Mouse (Mus musculus): ENCODE results near the gene Slc25a28. TPM values are rescaled to one million over a fixed set of nuclear protein-coding genes. Genes with fewer than 3 reads are reported as not detected.

Gene Slc25a28
- total RNA-seq, 2 experiments from 2014 or later: 26.6 to 39.5 TPM

DNA sequence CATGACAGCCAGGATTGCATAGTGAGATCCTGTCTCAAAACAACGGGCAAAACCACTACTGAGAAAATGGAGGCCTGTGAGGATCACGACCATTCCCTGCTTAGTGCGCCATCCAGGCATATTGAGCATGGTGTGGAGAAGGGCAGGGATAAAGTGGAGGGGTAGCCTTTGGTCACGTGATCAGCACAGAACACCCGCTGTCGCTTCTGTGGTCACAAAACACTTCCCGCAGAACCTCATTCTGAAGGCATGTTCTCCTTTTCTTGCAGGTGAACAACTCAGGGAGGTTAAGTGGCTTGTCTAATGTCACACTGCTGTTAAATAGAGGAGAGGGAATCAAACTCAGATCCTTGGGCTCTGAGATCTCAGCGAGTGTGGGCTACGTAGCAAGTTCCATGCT, 29.2 kb downstream of the Slc25a28 start:
- peak; percentile 24; the same call in 1 of the 2 replicates for ATAC-seq (replicated peaks; ENCODE audit: poor library complexity)

DNA sequence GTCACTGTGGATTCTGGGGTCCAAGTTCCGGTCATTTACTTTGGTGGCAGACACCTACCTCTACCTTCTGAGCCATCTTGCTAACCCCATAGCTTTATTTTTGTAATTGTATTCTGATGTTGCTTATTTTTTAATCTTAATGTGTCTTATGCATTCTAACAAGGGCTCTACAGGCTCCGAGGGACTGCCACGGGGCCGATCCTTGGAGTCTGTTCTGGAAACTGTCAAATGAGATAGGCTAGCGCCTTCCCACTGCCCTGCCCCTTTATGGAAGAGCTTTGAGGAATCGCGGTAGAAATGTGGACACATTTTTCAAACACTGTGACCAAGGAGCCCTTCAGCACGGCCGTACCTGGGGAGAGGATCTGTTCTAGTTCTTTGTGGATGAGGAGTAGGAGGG, 31.8 kb downstream of the Slc25a28 start:
- no peak for ATAC-seq (replicated peaks; ENCODE audit: poor library complexity)

DNA sequence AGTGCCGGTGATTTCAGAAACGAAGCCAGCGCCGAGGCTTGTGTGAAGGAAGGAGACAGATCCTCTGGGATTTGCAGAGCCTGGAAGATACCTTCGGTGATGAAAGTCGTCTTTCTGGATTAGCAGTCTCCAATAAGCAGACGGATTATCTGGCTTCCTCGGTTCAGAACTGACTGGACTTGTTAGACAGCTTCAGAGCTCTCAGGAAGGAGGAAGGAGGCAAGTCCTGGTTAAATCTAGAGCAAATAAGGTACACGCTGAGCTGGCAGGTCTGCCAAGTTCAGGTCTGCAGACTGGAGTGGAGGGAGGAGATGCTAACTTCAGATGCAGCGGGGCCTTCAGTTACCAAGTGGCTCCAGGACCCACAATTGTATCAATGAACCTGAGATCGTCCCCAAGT, 32.8 kb downstream of the Slc25a28 start:
- ATAC-seq (replicated peaks; ENCODE audit: poor library complexity): no peak

DNA sequence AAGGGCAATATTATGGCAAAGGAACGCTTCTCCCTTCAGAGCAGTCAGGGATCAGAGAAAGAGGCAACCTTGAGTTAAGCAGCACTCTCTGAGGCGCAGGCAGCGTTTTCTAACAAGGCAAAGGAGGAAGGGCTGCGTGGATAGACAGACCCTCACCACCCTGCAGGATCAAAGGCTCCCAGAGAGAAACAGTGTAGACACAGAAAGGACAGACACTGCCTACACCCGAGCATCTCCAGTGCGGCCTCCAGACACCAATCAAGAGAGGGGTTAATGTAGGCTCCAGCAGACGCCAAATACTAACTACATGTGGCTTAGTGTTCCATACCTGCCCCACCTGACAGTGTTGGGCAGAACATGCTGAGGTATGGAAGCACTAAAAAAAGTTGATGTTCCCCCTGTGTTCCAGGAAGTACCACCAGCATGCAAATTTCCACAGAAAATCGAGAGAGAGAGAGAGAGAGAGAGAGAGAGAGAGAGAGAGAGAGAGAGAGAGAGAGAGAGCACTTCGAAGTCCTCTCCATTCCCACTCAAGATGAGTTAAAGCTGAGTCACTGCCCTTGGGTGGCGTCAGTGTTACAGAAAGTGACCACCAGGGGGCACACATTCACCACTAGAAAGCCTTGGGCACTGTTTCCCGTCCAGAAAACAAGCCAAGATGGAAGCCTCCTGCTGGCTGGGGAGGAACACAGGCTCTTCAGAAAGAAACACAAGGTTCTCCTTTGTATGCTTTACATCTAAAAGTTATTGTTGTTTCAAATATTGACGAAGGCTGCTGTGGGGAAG, 44.0 kb downstream of the Slc25a28 start:
- ATAC-seq (replicated peaks; ENCODE audit: poor library complexity): peak; percentile 99

DNA sequence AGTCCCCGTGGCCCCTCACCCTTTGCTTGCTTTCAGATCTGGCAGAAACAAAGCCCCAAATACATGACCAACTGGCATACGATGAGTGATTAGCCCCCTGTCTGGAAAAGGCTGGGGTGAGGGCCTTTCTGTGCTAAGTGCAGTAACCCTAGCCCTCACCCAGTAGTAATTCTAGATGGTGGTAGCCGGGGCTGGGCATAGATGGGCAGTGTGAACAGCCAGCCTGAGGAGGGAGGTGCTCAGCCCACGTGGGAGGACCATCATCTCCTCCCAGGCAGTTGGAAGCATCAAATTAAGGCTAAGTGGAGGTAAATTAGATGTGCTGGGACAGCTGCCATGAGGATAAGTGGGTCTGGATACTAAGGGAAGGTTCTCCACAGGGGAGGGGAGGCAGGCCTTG, 45.6 kb downstream of the Slc25a28 start:
- ATAC-seq (replicated peaks; ENCODE audit: poor library complexity): no peak

DNA sequence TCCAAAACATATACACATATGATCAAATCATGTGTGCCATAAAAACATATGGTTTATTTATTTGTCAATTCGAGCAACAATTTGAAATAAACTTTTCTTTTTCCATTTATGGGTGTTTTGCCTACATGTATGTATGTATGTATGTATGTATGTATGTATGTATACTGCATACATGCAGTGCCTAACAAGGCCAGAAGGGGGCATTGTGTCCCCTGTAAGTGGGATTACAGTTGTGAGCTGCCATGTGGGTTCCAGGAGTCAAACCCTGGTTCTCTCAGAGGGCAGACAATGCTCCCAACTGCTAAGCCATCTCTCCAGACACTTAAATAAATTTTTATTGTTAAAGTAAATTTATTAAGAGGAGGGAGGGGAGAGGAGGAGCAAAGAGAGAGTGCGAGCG, 47.3 kb downstream of the Slc25a28 start:
- ATAC-seq (replicated peaks; ENCODE audit: poor library complexity): no peak

DNA sequence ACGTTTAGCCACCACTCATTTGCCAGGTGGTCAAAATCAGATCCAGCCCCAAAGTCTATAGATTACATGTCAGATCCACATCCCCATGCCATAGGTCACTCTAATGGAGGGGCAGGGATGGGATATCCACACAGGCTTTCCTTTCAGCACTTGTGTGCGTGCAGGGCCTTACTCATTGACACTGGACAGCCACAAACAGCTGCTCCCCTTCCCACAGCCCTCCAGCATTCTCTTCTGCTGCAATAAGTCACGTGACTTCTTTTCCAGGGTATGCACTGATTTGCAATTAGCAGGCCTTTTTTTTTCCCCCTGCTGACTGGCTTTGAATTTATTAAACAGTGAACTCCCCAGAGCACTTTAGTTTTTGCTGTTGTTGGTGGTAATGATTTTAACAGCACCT, 48.5 kb downstream of the Slc25a28 start:
- ATAC-seq (replicated peaks; ENCODE audit: poor library complexity): no peak

DNA sequence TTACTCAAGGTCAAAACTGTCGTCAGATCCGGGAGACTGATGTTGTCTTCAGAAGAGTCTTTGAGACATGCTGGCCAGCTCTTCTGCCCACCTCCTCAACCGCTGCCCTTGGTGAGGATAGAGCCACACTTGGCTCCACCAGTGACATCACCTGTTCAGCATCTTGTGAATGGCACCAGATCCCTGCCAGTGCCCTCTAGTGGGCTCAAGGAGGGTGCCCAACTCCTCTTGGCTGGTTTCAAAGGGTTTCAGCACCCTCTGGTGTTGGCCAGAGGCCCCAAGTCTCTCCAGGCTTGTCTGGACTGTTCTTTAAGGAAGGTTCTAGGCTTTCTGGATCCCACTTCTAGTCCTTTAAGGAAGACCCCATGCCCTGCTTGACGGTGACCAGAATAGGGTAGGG, 50.8 kb downstream of the Slc25a28 start:
- peak; percentile 98 for ATAC-seq (replicated peaks; ENCODE audit: poor library complexity)

DNA sequence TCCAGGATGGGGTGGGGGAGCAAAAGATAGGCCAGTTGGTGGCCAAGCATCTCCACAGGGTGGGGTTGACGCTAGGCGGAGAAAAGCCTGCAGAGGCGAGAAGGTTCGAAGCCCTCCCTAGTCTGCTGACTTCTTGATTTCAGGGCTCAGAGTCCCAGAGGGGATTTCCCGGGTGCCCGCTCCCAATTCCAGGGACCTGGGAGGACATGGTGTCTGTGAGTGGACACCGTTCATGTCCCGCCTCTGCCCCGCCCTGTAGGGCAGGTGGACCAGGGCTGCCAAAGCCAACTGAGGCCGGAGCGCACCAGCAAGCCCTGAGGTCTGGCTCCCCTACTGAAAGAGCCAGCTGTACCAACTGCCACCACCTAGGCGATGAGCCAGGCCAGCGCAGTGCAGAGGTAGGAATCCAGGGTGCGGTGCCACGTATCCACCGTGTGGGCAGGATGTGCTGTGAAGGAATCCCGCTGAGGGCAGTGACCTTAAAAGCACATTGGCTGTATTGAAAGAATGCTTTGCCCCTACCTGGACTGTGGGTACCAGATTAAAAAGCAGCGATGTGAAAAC, 54.7 kb downstream of the Slc25a28 start:
- ATAC-seq (replicated peaks; ENCODE audit: poor library complexity): no peak

DNA sequence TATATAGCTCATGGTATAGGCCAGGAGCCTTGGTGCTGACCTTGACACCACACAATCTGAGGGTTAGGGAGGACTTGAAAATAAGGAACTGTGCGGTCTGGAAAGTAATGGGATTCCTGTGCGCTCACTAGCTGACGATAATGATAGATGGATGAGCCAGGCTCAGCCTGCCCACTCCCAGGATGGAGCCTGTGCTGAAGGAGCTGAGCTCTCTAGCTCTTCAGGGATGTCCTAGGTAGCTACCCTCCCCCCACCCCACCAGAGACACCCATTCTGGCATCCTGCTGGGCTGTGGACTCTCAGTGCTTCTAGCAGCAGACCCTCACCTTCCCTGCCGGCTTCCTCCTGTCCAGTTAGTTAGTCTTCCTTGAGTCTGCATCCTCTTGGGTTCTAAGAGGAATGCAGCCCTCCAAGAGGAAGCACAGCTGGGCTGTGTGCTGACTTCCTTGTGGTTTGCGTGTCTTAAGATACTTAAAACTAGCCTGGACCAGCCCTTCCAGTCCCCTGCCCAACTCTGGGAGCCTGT, 56.1 kb downstream of the Slc25a28 start:
- no peak for ATAC-seq (replicated peaks; ENCODE audit: poor library complexity)

DNA sequence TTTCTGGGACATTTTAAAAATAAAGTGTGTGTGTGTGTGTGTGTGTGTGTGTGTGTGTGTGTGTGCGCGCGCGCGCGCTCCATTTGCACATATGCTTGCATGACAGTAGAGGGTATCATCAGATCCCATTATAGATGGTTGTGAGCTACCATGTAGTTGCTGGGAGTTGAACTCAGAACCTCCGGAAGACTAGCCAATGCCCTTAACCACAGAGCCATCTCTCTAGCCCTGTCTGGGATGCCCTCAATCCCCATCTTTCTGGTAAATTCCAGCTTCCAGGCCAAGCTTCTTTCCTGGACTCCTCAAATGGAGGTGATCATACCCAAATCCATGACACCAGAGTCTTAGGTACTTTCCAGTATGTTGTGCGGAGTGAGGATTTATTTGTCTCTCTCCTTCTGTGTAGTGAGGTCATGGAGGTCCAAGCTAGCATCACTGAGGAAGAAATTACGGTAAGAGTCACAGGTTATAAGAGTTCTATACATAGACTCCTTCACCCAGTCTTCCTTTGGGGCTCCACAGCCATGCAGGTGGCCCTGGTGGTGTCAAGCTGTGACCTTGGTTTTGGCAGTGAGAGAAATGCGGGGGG, 56.8 kb downstream of the Slc25a28 start:
- ATAC-seq (replicated peaks; ENCODE audit: poor library complexity): no peak

DNA sequence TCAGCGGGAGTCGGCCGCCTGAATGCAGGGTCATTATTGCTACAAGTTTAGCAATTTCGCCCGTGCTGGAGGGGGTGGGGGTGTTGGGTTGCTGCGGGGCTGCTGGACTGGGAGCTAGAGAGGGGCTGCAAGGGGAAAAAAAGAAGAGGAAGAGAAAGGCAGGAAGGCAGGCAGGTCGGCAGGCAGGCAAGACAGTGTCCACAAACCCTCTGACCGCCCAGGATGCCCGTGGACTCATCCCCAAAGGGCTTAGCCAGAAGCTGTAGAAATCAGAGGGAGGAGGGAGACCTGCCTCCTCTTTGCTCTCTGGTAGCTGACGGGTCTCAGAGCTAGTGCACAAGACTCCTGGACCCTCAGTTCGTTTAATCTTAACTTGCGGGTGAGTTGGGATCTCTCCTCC, 57.8 kb downstream of the Slc25a28 start:
- no peak for ATAC-seq (replicated peaks; ENCODE audit: poor library complexity)

DNA sequence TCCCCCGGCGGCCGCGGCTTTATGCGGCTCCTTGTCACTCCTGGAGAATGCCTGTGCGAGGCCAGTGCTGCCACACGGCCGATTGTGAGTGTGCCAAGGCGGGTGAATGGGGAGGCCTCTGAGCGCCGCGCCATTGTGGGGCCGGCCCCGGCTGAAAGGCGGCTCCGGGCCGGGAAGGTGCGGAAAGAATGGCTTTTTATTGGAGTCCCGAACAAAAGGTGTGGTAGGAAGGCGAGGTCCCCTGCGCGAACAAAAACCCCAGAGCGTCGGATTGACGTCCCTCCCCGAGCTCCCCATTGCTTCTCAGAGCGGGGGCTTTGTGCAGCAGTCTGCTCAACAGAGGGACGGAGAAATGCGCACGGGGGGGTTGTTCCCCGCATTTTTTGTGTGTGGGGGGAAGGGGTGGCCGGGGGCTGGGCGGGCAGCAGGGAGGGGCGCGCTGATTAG, 58.2 kb downstream of the Slc25a28 start:
- no peak for ATAC-seq (replicated peaks; ENCODE audit: poor library complexity)

DNA sequence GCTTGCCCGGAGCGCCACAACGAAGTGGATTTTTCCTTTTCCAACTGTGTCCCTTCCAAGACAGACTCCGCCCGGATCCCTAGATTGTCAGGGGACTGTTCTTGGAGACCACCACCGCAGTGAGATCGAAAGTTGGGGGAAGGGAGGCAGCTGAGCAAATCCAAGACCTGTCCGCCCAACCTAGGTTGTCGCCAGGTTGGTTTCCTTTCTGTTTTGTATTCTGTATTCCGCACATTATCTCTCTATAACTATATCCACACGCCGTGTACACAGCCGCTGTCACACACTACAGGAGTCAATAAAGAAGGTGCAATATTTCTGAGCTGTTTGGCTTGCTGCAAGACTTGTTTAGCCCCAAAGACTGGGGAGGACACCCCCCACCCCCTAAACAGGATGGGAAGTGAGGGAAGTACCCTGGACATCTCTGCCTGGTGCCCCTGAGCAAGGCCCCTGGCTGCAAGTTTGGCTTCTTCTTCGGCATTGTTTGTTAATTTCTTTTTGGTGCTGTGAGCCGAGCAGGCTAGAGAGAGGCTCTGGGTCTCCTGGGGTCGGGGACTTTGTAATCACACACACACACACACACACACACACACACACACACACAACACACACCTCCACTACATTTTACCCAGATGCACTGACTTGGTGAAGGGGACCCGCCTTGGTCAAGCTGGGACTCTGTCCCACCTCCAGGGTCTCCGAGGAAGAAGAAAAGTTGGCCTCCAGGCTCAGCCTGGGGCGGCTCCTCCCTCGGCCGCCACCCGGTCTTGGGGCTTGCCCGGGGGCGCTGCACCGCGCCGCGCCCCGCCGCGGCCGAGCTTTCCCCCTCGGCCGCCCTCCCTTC, 58.9 kb downstream of the Slc25a28 start:
- no peak for ATAC-seq (replicated peaks; ENCODE audit: poor library complexity)

DNA sequence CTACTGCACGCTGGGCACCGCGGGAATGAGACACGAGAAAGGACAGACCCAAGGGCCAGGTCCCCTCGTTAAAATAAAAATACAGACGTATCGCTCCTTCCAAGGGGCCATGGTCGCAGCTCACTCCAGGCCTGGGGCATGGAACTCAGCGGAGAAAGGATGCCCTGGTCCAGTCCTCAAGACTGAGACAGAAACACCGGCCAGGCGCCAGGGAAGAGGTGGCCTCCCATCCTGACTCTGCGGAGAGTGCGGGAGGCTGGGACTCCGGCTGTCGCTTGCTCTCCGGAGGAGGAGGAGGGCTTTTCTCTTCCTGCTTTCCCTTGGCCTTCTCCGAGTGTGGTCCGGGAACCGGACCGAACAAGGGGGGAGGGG, 59.6 kb downstream of the Slc25a28 start:
- no peak for ATAC-seq (replicated peaks; ENCODE audit: poor library complexity)

DNA sequence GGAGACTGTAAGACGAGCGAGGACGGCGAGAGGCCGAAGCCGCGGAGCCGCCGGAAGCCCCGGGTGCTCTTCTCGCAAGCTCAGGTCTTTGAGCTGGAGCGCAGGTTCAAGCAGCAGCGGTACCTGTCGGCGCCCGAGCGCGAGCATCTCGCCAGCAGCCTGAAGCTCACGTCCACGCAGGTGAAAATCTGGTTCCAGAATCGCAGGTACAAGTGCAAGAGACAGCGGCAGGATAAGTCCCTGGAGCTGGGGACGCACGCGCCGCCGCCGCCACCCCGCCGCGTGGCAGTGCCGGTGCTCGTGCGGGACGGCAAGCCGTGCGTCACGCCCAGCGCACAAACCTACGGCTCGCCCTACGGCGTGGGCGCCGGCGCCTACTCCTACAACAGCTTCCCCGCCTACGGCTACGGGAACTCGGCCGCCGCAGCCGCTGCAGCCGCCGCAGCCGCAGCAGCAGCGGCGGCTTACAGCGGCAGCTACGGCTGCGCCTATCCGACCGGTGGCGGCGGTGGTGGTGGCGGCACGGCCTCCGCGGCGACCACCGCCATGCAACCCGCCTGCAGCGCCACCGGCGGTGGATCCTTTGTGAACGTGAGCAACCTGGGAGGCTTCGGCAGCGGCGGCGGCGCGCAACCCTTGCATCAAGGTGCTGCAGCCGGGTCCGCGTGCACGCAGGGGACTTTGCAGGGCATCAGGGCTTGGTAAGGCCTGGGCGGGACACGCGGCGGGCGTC, 60.2 kb downstream of the Slc25a28 start:
- no peak for ATAC-seq (replicated peaks; ENCODE audit: poor library complexity)
